Mouse (Mus musculus): ENCODE results near the gene Mms19. TPM values are rescaled to one million over a fixed set of nuclear protein-coding genes. Genes with fewer than 3 reads are reported as not detected.

The Mms19 gene
- polyA plus RNA-seq, 1 experiment from 2014 or later, result 11.1 TPM

DNA sequence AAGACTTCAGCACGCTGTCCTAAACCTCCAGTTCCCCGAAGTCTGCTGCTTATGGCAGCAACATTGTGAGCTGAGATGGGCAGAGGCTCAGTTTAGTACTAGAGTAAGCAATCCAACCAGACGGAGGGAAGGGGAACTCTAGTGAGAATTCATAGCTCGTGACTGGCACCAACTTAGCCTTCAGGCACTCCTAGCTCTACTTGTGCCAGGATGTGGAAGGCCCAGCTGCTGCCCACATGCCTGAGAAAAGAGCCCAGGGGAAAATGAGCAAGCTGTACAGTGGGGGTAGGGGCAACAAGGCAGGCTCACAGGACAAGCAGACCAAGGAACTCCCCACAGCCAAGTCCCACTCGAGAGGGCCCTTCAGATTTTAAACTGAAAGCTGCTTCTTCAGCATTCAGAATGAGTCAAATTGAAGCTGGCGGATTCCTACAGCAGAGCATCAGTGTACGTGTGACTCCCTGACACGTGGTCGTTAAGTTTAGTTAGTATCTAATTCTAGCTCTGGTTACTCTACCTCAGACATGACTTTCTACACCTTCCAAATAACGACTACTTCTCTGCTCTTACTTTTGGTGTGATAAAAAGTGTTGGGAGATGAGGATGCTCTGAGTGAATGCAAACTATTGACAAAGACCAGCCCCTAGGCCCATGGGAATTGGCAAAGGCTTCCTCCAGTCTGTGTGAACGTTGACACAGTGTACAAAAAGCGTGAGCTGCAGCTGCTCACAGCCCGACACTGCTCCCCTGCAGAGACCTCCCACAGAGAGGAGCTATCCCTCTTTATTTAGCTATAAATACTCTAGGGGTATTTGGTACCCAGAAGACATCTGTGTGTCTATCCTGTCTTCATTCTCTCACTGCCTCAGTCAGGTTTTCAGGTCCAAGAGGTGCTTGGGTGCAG lies 6.8 kb downstream of the Mms19 start:
- H3K9ac ChIP-seq (ENCODE audit: low read depth, low read length), result no peak overlapping the region
- no peak overlapping the region for H3K27ac ChIP-seq (ENCODE audit: low read length)
- no peak for ATAC-seq (ENCODE audit: low read depth)
- peaks cover 2% of the 10 kb centered on the region; the same call in 1 of the 2 replicates for H3K36me3 ChIP-seq (ENCODE audit: control insufficient read depth, insufficient read depth)
- H3K9me3 ChIP-seq (replicated peaks; ENCODE audit: control insufficient read depth, low read length), result no peaks in the 10 kb centered on the region
- WGBS (ENCODE audit: insufficient replicate concordance), result 67% methylated on average over 13 of the region's 13 CpGs
- H3K4me3 ChIP-seq (ENCODE audit: low read depth, low read length), result no peak overlapping the region
- peaks cover 3% of the 10 kb centered on the region for H3K4me1 ChIP-seq (ENCODE audit: control insufficient read depth, low read depth, low read length)
- H3K4me2 ChIP-seq (ENCODE audit: low read depth, low read length), result no peak overlapping the region
- H3K27me3 ChIP-seq (ENCODE audit: control insufficient read depth, insufficient read depth, low read depth, low read length), result no peaks in the 10 kb centered on the region

DNA sequence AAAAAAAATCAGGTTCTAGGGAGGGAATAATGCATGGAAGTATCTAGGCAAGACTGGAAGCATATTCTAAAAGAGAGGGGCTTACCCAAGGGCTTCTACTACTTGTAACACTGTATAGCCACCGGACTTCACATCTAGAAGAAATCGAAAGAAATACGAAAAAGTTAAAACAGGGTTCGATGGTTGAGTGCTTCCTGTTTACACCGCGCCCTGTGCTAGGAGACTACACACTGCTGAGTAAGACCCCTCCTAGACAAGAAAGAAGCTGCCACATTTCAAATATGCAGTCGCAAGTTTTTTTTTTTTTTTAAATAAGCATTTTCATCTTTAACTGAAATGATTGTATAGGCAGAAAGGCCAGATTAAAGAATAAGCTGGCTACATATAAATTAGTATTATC lies 11.3 kb downstream of the Mms19 start:
- H3K36me3 ChIP-seq (ENCODE audit: control insufficient read depth, insufficient read depth), result peaks cover 17% of the 10 kb centered on the region
- no peaks in the 10 kb centered on the region for H3K27me3 ChIP-seq (ENCODE audit: control insufficient read depth, insufficient read depth, low read depth, low read length)
- H3K9me3 ChIP-seq (replicated peaks; ENCODE audit: control insufficient read depth, low read length), result no peaks in the 10 kb centered on the region
- no peak overlapping the region for H3K4me2 ChIP-seq (ENCODE audit: low read depth, low read length)
- no peaks in the 10 kb centered on the region; the same call in 1 of the 2 replicates for H3K4me1 ChIP-seq (ENCODE audit: control insufficient read depth, low read depth, low read length)
- no peak overlapping the region for H3K9ac ChIP-seq (ENCODE audit: low read depth, low read length)
- H3K27ac ChIP-seq (ENCODE audit: low read length), result no peak overlapping the region
- no peak for ATAC-seq (ENCODE audit: low read depth)
- WGBS (ENCODE audit: insufficient replicate concordance), result 88% methylated on average over 7 of the region's 7 CpGs
- no peak overlapping the region for H3K4me3 ChIP-seq (ENCODE audit: low read depth, low read length)

DNA sequence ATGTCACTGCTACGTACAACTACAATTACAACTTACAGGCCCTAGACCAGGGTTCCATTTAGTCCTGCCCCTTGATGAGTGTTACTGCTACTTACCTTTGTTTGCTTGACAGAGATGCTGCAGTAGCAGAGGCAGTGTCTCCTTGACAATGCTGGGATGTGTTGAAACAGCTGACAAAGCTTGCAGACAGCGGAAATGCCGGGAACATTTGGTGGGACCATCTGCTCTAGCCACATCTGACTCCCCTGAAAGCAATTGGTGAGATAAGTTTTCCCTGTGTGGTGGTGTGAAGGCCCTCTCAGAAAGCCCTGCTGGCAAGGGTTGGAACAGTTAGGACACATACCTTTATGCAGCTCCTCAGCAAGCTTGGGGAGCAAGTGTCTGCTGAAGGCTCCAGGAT lies 27.4 kb downstream of the Mms19 start:
- Histone ChIP-seq H3K36me3 (ENCODE audit: control insufficient read depth, insufficient read depth) (peaks cover 39% of the 10 kb centered on the region), H3K9ac (ENCODE audit: low read depth, low read length) (no peak overlapping the region), H3K27me3 (ENCODE audit: control insufficient read depth, insufficient read depth, low read depth, low read length) (no peaks in the 10 kb centered on the region), H3K4me2 (ENCODE audit: low read depth, low read length) (no peak overlapping the region), H3K27ac (ENCODE audit: low read length) (no peak overlapping the region), H3K4me1 (ENCODE audit: control insufficient read depth, low read depth, low read length) (no peaks in the 10 kb centered on the region), H3K9me3 (replicated peaks; ENCODE audit: control insufficient read depth, low read length) (no peaks in the 10 kb centered on the region), H3K4me3 (ENCODE audit: low read depth, low read length) (no peak overlapping the region)
- WGBS (ENCODE audit: insufficient replicate concordance), result 87% methylated on average over 3 of the region's 3 CpGs
- no peak for ATAC-seq (ENCODE audit: low read depth)

DNA sequence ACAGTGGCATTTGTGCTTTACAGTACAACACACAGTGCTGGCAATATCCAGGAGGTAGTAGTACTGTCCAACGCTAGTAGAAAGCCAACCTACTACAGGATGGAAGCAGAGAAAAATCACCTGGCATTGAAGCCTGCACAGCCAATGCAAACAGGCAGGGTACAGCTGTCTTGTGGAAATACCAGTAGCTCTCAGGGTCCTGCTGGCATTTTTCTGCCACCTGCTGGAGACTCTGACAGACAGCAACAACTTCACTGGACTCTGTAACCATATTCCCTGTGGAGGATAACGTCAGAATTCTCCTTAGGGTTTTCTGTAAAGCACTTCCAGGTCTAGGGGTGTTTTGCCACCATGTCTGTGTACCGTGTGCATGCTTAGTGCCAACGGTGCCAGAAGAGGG lies 28.7 kb downstream of the Mms19 start:
- Histone ChIP-seq H3K9me3 (replicated peaks; ENCODE audit: control insufficient read depth, low read length) (no peaks in the 10 kb centered on the region), H3K4me1 (ENCODE audit: control insufficient read depth, low read depth, low read length) (no peaks in the 10 kb centered on the region), H3K36me3 (ENCODE audit: control insufficient read depth, insufficient read depth) (peaks cover 45% of the 10 kb centered on the region), H3K9ac (ENCODE audit: low read depth, low read length) (no peak overlapping the region), H3K27me3 (ENCODE audit: control insufficient read depth, insufficient read depth, low read depth, low read length) (no peaks in the 10 kb centered on the region), H3K27ac (ENCODE audit: low read length) (no peak overlapping the region), H3K4me3 (ENCODE audit: low read depth, low read length) (no peak overlapping the region), H3K4me2 (ENCODE audit: low read depth, low read length) (no peak overlapping the region)
- no peak for ATAC-seq (ENCODE audit: low read depth)
- 71% methylated on average over 4 of the region's 4 CpGs for WGBS (ENCODE audit: insufficient replicate concordance)

DNA sequence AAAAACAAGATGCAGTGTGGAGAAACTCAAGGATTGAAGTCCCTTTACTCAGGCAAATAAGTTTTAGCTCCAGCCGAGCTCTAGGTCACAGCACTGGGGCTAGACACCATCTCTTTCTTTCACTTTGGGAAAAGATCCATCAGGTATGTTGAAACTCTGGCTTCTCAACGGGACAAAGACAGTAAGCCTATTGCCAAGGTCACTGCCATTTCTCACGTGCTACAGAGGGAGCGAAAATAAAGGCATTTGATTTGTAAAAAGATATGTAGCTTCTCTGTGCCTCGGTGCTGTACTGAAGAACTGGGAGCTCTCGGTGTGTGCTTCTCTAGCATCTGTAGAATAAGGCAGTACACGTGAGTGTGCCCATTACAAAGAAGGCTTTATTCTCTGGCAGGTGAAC lies 37.1 kb downstream of the Mms19 start:
- H3K27me3 ChIP-seq (ENCODE audit: control insufficient read depth, insufficient read depth, low read depth, low read length), result no peaks in the 10 kb centered on the region
- H3K4me2 ChIP-seq (ENCODE audit: low read depth, low read length), result no peak overlapping the region
- no peak overlapping the region for H3K27ac ChIP-seq (ENCODE audit: low read length)
- no peak overlapping the region for H3K9ac ChIP-seq (ENCODE audit: low read depth, low read length)
- no peaks in the 10 kb centered on the region for H3K4me1 ChIP-seq (ENCODE audit: control insufficient read depth, low read depth, low read length)
- H3K36me3 ChIP-seq (ENCODE audit: control insufficient read depth, insufficient read depth), result peaks cover 66% of the 10 kb centered on the region
- H3K4me3 ChIP-seq (ENCODE audit: low read depth, low read length), result no peak overlapping the region
- 72% methylated on average over 7 of the region's 7 CpGs for WGBS (ENCODE audit: insufficient replicate concordance)
- no peak for ATAC-seq (ENCODE audit: low read depth)
- H3K9me3 ChIP-seq (replicated peaks; ENCODE audit: control insufficient read depth, low read length), result no peaks in the 10 kb centered on the region

DNA sequence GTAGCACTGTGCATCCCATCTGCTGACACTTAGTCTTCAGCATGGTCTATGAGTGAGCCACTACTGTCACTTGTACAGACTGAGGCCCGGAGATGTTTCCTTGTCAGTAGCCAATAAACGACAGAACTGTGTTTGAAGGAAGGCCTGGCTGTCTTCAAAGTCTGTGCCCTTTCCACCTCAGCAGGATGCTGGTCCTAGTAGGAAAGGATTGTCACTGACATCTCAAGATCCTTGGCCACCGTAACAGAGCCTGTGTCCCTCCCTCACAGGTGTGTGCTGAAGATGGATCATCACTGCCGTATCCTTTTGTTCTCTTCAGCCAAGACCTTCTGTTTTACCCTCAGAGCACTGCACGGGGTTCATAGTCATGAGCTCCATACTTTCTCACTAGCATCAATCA lies 42.4 kb downstream of the Mms19 start:
- H3K36me3 ChIP-seq (ENCODE audit: control insufficient read depth, insufficient read depth), result peaks cover 35% of the 10 kb centered on the region
- H3K9ac ChIP-seq (ENCODE audit: low read depth, low read length), result no peak overlapping the region
- no peak overlapping the region for H3K4me3 ChIP-seq (ENCODE audit: low read depth, low read length)
- ATAC-seq (ENCODE audit: low read depth), result no peak
- H3K9me3 ChIP-seq (replicated peaks; ENCODE audit: control insufficient read depth, low read length), result no peaks in the 10 kb centered on the region
- H3K27ac ChIP-seq (ENCODE audit: low read length), result no peak overlapping the region
- no peaks in the 10 kb centered on the region for H3K27me3 ChIP-seq (ENCODE audit: control insufficient read depth, insufficient read depth, low read depth, low read length)
- H3K4me1 ChIP-seq (ENCODE audit: control insufficient read depth, low read depth, low read length), result peaks cover 9% of the 10 kb centered on the region
- H3K4me2 ChIP-seq (ENCODE audit: low read depth, low read length), result no peak overlapping the region
- 84% methylated on average over 5 of the region's 5 CpGs for WGBS (ENCODE audit: insufficient replicate concordance)

DNA sequence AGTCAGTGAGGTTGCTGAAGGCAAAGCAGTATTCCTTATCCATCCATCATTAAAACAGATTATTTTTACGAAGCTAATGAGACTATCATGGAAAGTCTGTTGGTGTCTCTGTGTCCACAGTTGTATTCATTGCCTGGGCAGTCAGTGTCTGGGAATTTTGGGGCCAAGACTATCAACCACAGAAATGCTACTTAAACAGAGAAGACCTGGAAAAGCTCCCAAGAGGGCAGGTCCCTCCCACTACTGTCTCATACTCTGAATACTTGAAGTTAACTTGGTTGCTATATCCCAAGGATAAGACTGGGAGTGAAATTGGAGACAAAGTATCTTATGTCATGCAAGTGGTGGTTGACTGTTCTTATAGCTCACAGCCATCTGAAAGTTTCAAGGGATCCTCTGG lies 45.0 kb downstream of the Mms19 start:
- Histone ChIP-seq H3K36me3 (ENCODE audit: control insufficient read depth, insufficient read depth) (peaks cover 16% of the 10 kb centered on the region), H3K4me2 (ENCODE audit: low read depth, low read length) (no peak overlapping the region), H3K9me3 (replicated peaks; ENCODE audit: control insufficient read depth, low read length) (no peaks in the 10 kb centered on the region), H3K4me1 (ENCODE audit: control insufficient read depth, low read depth, low read length) (peaks cover 18% of the 10 kb centered on the region), H3K9ac (ENCODE audit: low read depth, low read length) (no peak overlapping the region), H3K27ac (ENCODE audit: low read length) (no peak overlapping the region), H3K4me3 (ENCODE audit: low read depth, low read length) (no peak overlapping the region), H3K27me3 (ENCODE audit: control insufficient read depth, insufficient read depth, low read depth, low read length) (no peaks in the 10 kb centered on the region)
- ATAC-seq (ENCODE audit: low read depth), result no peak
- 81% methylated on average over 1 of the region's 1 CpGs for WGBS (ENCODE audit: insufficient replicate concordance)

GRCm38 (mm10) chr19:41934124-41934523 lies 46.8 kb downstream of the Mms19 start:
- peaks cover 10% of the 10 kb centered on the region for H3K36me3 ChIP-seq (ENCODE audit: control insufficient read depth, insufficient read depth)
- no peaks in the 10 kb centered on the region for H3K9me3 ChIP-seq (replicated peaks; ENCODE audit: control insufficient read depth, low read length)
- H3K4me1 ChIP-seq (ENCODE audit: control insufficient read depth, low read depth, low read length), result peaks cover 18% of the 10 kb centered on the region
- H3K27me3 ChIP-seq (ENCODE audit: control insufficient read depth, insufficient read depth, low read depth, low read length), result no peaks in the 10 kb centered on the region
- ATAC-seq (ENCODE audit: low read depth), result no peak
- H3K4me2 ChIP-seq (ENCODE audit: low read depth, low read length), result peak overlapping the region; percentile 75
- peak overlapping the region; percentile 85 for H3K9ac ChIP-seq (ENCODE audit: low read depth, low read length)
- WGBS (ENCODE audit: insufficient replicate concordance), result 22% methylated on average over 6 of the region's 6 CpGs
- H3K27ac ChIP-seq (ENCODE audit: low read length), result no peak overlapping the region
- H3K4me3 ChIP-seq (ENCODE audit: low read depth, low read length), result peak overlapping the region; percentile 82
